Mouse (Mus musculus): Measurements from ENCODE around the gene Pla2g2e. TPM values are rescaled to one million over a fixed set of nuclear protein-coding genes. Genes with fewer than 3 reads are reported as not detected.

Gene Pla2g2e
- total RNA-seq, 2 experiments from 2014 or later, result not detected

Other genes with a start within 250 kb of the Pla2g2e start
- not detected in 2 replicates for gene Vwa5b1, start 242.1 kb upstream of the Pla2g2e start, total RNA-seq (2014; fragmentation: Nextera tagmentation)
- gene Vwa5b1, start 242.1 kb upstream of the Pla2g2e start, total RNA-seq (2017), result 0.61 TPM in 1 of 2 replicates, not detected in the other
- gene Pla2g2c, start 153.2 kb upstream of the Pla2g2e start, total RNA-seq (2014; fragmentation: Nextera tagmentation), result not detected in 2 replicates
- not detected in 2 replicates for gene Pla2g2c, start 153.2 kb upstream of the Pla2g2e start, total RNA-seq (2017)
- gene Ubxn10, start 140.8 kb upstream of the Pla2g2e start, total RNA-seq (2014; fragmentation: Nextera tagmentation), result not detected in 2 replicates
- gene Ubxn10, start 140.8 kb upstream of the Pla2g2e start, total RNA-seq (2017), result not detected in 2 replicates
- not detected in 2 replicates for gene Pla2g2f, start 120.3 kb upstream of the Pla2g2e start, total RNA-seq (2014; fragmentation: Nextera tagmentation)
- gene Pla2g2f, start 120.3 kb upstream of the Pla2g2e start, total RNA-seq (2017), result not detected in 2 replicates
- gene Pla2g2d, start 102.2 kb upstream of the Pla2g2e start, total RNA-seq (2014; fragmentation: Nextera tagmentation), result not detected in 2 replicates
- gene Pla2g2d, start 102.2 kb upstream of the Pla2g2e start, total RNA-seq (2017), result not detected in 2 replicates
- not detected in 2 replicates for gene Pla2g5, start 14.5 kb upstream of the Pla2g2e start, total RNA-seq (2014; fragmentation: Nextera tagmentation)
- not detected in 2 replicates for gene Pla2g5, start 14.5 kb upstream of the Pla2g2e start, total RNA-seq (2017)
- gene Gm13030, start 4.0 kb upstream of the Pla2g2e start, total RNA-seq (2014; fragmentation: Nextera tagmentation), result not detected in 2 replicates
- gene Gm13030, start 4.0 kb upstream of the Pla2g2e start, total RNA-seq (2017), result not detected in 2 replicates
- gene Otud3, start 36.0 kb downstream of the Pla2g2e start, total RNA-seq (2014; fragmentation: Nextera tagmentation), result 3.7 and 6.6 TPM in 2 replicates
- 5.0 and 9.7 TPM in 2 replicates for gene Otud3, start 36.0 kb downstream of the Pla2g2e start, total RNA-seq (2017)
- not detected in 2 replicates for gene Rnf186, start 89.2 kb downstream of the Pla2g2e start, total RNA-seq (2014; fragmentation: Nextera tagmentation)
- gene Rnf186, start 89.2 kb downstream of the Pla2g2e start, total RNA-seq (2017), result not detected in 2 replicates
- gene Tmco4, start 94.9 kb downstream of the Pla2g2e start, total RNA-seq (2014; fragmentation: Nextera tagmentation), result 7.3 and 7.8 TPM in 2 replicates
- 6.2 and 13.1 TPM in 2 replicates for gene Tmco4, start 94.9 kb downstream of the Pla2g2e start, total RNA-seq (2017)
- not detected in 2 replicates for gene Htr6, start 197.6 kb downstream of the Pla2g2e start, total RNA-seq (2014; fragmentation: Nextera tagmentation)
- gene Htr6, start 197.6 kb downstream of the Pla2g2e start, total RNA-seq (2017), result not detected in 2 replicates
- gene Nbl1, start 215.1 kb downstream of the Pla2g2e start, total RNA-seq (2014; fragmentation: Nextera tagmentation), result not detected in 2 replicates
- gene Nbl1, start 215.1 kb downstream of the Pla2g2e start, total RNA-seq (2017), result not detected in 2 replicates

Measured in megakaryocyte-erythroid progenitor cell, adult 5-6 weeks (primary cell).